Mouse (Mus musculus) forebrain, embryonic 10.5 days (tissue): ENCODE results near the gene Snx29. TPM values are rescaled to one million over a fixed set of nuclear protein-coding genes. Genes with fewer than 3 reads are reported as not detected.

Source experiments
- DNase-seq: peaks from one replicate; pipeline ENCODE4 v3.0.0-alpha.2; 2017; ENCODE audit warnings: low spot score; ENCODE audit errors: extremely low spot score
- H3K27ac ChIP-seq: fragments of 300-500 bp; sonication (generic); 2 replicates; pipeline ENCODE4 v1.5.1; 2016; ENCODE audit warnings: mild to moderate bottlenecking
- H3K27me3 ChIP-seq: fragments of 300-500 bp; sonication (generic); 2 replicates; pipeline ENCODE4 v1.6.1; 2016; ENCODE audit warnings: mild to moderate bottlenecking; ENCODE audit not compliant: poor library complexity, severe bottlenecking
- H3K36me3 ChIP-seq: fragments of 300-500 bp; sonication (generic); replicated peaks from 2 replicates; pipeline ENCODE4 v1.6.1; 2016; ENCODE audit warnings: mild to moderate bottlenecking, moderate library complexity
- H3K4me1 ChIP-seq: fragments of 300-500 bp; sonication (generic); 2 replicates; pipeline ENCODE4 v1.6.1; 2016
- H3K4me3 ChIP-seq: fragments of 300-500 bp; sonication (generic); 2 replicates; pipeline ENCODE4 v1.5.1; 2016; ENCODE audit warnings: mild to moderate bottlenecking, moderate library complexity
- H3K9me3 ChIP-seq: fragments of 300-500 bp; sonication (generic); 2 replicates; pipeline ENCODE4 v1.6.1; 2016; ENCODE audit warnings: mild to moderate bottlenecking, moderate library complexity
- WGBS: fragments of 180-500 bp; shearing (Covaris S2); methylation state at CpG from one replicate; pipeline ENCODE4 v1.1.7; 2016; 5-methylcytosine and 5-hydroxymethylcytosine counted together
- polyA plus RNA-seq: library from polyadenylated mRNA; unstranded; fragments of >200 nt; fragmentation: Nextera tagmentation; extraction: Ambion mirVana; gene quantifications from 2 replicates; pipeline ENCODE4 v1.2.1, GENCODE M21; 2016

The Snx29 gene
- polyA plus RNA-seq, 1 experiment from 2014 or later, result 9.8 TPM

- Histone ChIP-seq H3K4me1 (no peaks in the 10 kb centered on the region), H3K27me3 (no peaks in the 10 kb centered on the region), H3K4me3 (no peak overlapping the region), H3K9me3 (no peaks in the 10 kb centered on the region), H3K36me3 (no peaks in the 10 kb centered on the region), H3K27ac (no peak overlapping the region)
- DNase-seq, result no peak
- 90% methylated on average over 10 of the region's 10 CpGs for WGBS
These were observed 267.3 kb downstream of the Snx29 start for GRCm38 (mm10) chr16:11589782-11590695.

- no peak overlapping the region for H3K4me3 ChIP-seq
- WGBS, result 91% methylated on average over 3 of the region's 3 CpGs
- no peaks in the 10 kb centered on the region for H3K36me3 ChIP-seq
- no peak for DNase-seq
- H3K4me1 ChIP-seq, result peaks cover 9% of the 10 kb centered on the region
- no peaks in the 10 kb centered on the region for H3K27me3 ChIP-seq
- no peaks in the 10 kb centered on the region for H3K9me3 ChIP-seq
- H3K27ac ChIP-seq, result no peak overlapping the region
These were observed 273.9 kb downstream of the Snx29 start for GRCm38 (mm10) chr16:11596599-11596998.

DNA sequence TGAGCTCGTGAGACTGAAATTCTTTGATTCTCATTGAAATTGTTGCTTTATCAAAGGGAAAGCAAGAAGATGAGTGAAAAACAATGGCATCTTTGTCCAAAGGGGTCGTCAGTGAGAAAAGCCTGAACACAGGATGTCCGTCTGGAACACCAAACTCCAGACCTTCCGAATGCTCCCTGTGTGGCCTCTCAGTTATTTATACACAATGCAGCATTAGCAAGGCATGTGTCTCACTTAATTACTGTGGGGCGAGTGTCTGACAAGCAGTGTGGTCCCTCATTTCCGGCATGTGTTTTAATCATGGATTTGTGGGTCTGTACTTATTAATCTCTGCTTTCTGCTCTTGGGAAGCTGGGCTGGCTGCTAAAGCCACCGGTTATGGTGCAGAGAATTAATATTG is 275.1 kb downstream of the Snx29 start:
- no peak overlapping the region for H3K4me3 ChIP-seq
- 51% methylated on average over 7 of the region's 7 CpGs for WGBS
- DNase-seq, result no peak

GRCm38 (mm10) chr16:11599523-11599922 is 276.8 kb downstream of the Snx29 start:
- no peak for DNase-seq
- no peaks in the 10 kb centered on the region for H3K27me3 ChIP-seq
- H3K4me3 ChIP-seq, result no peak overlapping the region
- no peaks in the 10 kb centered on the region for H3K36me3 ChIP-seq
- no peak overlapping the region for H3K27ac ChIP-seq
- H3K4me1 ChIP-seq, result peaks cover 9% of the 10 kb centered on the region
- no peaks in the 10 kb centered on the region for H3K9me3 ChIP-seq
- 93% methylated on average over 3 of the region's 3 CpGs for WGBS

More for the DNA sequence above, 275.1 kb downstream of the Snx29 start:
- Histone ChIP-seq H3K27me3 (no peaks in the 10 kb centered on the region), H3K36me3 (no peaks in the 10 kb centered on the region), H3K4me1 (peaks cover 9% of the 10 kb centered on the region), H3K9me3 (no peaks in the 10 kb centered on the region), H3K27ac (no peak overlapping the region)

GRCm38 (mm10) chr16:11601336-11602082 is 278.8 kb downstream of the Snx29 start:
- H3K4me1 ChIP-seq, result peaks cover 9% of the 10 kb centered on the region
- H3K36me3 ChIP-seq, result no peaks in the 10 kb centered on the region
- no peak overlapping the region for H3K4me3 ChIP-seq
- H3K9me3 ChIP-seq, result no peaks in the 10 kb centered on the region
- no peak for DNase-seq
- WGBS, result 94% methylated on average over 1 of the region's 1 CpGs
- no peaks in the 10 kb centered on the region for H3K27me3 ChIP-seq
- H3K27ac ChIP-seq, result no peak overlapping the region

DNA sequence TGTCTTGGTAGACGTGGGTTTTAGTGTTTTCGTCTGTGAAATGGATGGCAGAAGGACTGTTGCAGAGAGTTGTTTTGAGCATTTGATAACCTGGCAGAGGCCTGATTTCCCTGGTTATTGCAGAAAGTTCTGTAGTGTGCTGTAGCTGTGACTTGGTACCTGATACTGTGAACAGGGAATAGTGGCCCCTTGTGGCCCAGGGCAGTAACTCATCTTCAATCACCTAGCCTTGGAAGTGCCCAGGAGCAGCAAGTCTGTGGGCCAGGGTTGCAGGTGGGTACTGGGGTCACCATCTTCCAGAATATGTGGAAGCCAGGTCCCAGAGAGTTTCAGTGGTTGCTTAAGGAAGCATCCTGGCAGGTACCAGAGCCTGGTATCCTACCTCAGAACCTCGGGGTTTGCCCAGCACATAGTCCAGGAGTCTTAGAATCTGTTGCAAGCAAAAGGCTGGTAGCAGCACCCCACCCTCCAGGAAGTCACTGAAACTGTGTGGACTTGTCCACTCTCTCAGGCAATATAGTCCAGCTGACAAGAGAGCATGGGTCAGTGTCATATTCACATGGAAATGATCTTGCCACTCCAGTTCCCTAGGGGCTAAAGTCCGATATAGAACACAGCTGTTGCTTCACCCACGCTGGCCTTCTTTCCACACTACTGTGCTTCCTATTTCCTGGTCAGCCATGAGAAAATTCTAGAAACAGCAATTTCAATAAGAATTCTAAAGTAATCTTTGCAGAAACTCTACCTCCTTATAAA is 281.1 kb downstream of the Snx29 start:
- no peak overlapping the region for H3K27ac ChIP-seq
- H3K4me1 ChIP-seq, result no peaks in the 10 kb centered on the region
- no peaks in the 10 kb centered on the region for H3K36me3 ChIP-seq
- no peak overlapping the region for H3K4me3 ChIP-seq
- 83% methylated on average over 5 of the region's 5 CpGs for WGBS
- DNase-seq, result no peak
- H3K9me3 ChIP-seq, result no peaks in the 10 kb centered on the region
- no peaks in the 10 kb centered on the region for H3K27me3 ChIP-seq

DNA sequence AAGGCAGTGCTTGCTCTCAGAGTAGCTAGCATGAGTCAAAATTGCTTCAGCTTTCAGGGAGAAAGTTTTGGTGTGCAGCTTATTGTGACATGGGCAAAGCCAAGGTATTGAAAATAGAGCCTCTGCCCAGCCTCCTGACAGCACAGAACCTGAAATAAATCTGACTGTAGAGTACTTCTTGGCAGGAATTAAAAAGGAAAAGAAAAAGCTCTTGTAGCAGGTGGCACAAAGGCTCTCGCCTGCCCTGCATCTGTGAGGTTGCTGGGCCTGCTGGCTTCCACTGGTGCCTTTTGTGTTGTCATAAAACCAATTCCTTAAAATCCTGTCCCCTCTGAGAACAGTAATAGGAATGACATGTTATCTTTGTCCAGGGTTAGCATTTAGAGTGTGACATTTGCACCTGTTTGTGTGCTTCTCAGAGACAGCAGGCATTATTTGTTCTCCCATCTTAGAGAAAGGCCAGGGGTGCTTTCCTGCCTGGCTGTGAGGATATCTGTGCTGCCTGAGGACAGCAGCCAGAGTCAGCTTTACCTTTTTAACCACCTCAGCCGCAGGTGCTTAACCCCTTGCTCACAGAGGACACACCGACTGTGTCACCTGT is 289.9 kb downstream of the Snx29 start:
- DNase-seq, result no peak
- Histone ChIP-seq H3K27me3 (no peaks in the 10 kb centered on the region), H3K36me3 (no peaks in the 10 kb centered on the region), H3K9me3 (peaks cover 10% of the 10 kb centered on the region; the same call in 1 of the 2 replicates), H3K4me3 (no peak overlapping the region), H3K4me1 (no peaks in the 10 kb centered on the region; the same call in 1 of the 2 replicates), H3K27ac (no peak overlapping the region)
- WGBS, result 80% methylated on average over 3 of the region's 3 CpGs

GRCm38 (mm10) chr16:11614401-11615014 is 291.8 kb downstream of the Snx29 start:
- Histone ChIP-seq H3K9me3 (peaks cover 10% of the 10 kb centered on the region; the same call in 1 of the 2 replicates), H3K4me1 (no peaks in the 10 kb centered on the region; the same call in 1 of the 2 replicates), H3K36me3 (no peaks in the 10 kb centered on the region), H3K27me3 (no peaks in the 10 kb centered on the region), H3K27ac (no peak overlapping the region), H3K4me3 (no peak overlapping the region)
- WGBS, result 85% methylated on average over 3 of the region's 3 CpGs
- no peak for DNase-seq

DNA sequence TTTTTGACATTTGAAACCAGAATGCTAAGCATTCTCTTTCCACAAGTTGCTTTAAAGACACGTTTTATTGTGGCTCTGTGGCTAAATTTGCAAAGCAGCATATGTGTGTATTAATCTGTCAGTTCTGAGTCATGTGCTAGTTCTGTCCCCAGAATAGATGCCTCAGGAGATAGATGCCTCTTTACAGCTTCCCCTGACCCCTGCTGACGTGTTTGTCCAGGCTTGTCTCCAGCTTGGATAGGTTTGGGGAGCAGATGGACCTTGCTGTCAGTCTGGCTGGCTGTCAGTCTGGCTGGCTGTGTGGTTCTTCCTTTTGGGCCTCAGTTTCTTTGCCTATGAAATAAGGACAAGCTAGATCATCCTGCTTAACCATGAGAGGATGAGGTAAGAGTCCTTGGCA is 292.9 kb downstream of the Snx29 start:
- Histone ChIP-seq H3K27me3 (no peaks in the 10 kb centered on the region), H3K4me1 (no peaks in the 10 kb centered on the region; the same call in 1 of the 2 replicates), H3K27ac (no peak overlapping the region), H3K9me3 (peaks cover 10% of the 10 kb centered on the region; the same call in 1 of the 2 replicates), H3K4me3 (no peak overlapping the region), H3K36me3 (no peaks in the 10 kb centered on the region)
- no peak for DNase-seq
- WGBS, result 68% methylated on average over 2 of the region's 2 CpGs

- peaks cover 10% of the 10 kb centered on the region; the same call in 1 of the 2 replicates for H3K9me3 ChIP-seq
- DNase-seq, result no peak
- H3K4me1 ChIP-seq, result no peaks in the 10 kb centered on the region
- H3K36me3 ChIP-seq, result no peaks in the 10 kb centered on the region
- H3K27me3 ChIP-seq, result no peaks in the 10 kb centered on the region
- H3K27ac ChIP-seq, result no peak overlapping the region
- H3K4me3 ChIP-seq, result no peak overlapping the region
- WGBS, result 94% methylated on average over 2 of the region's 2 CpGs
These were observed 297.2 kb downstream of the Snx29 start for GRCm38 (mm10) chr16:11619951-11620350.

GRCm38 (mm10) chr16:11621042-11621441 is 298.3 kb downstream of the Snx29 start:
- no peak overlapping the region for H3K4me3 ChIP-seq
- H3K27ac ChIP-seq, result no peak overlapping the region
- H3K9me3 ChIP-seq, result peaks cover 10% of the 10 kb centered on the region; the same call in 1 of the 2 replicates
- 84% methylated on average over 3 of the region's 3 CpGs for WGBS
- peaks cover 6% of the 10 kb centered on the region for H3K4me1 ChIP-seq
- H3K36me3 ChIP-seq, result no peaks in the 10 kb centered on the region
- DNase-seq, result no peak
- no peaks in the 10 kb centered on the region for H3K27me3 ChIP-seq

- Histone ChIP-seq H3K27me3 (no peaks in the 10 kb centered on the region), H3K4me1 (peaks cover 11% of the 10 kb centered on the region), H3K27ac (no peak overlapping the region), H3K36me3 (no peaks in the 10 kb centered on the region), H3K4me3 (no peak overlapping the region), H3K9me3 (peaks cover 6% of the 10 kb centered on the region; the same call in 1 of the 2 replicates)
- DNase-seq, result no peak
- 83% methylated on average over 1 of the region's 1 CpGs for WGBS
These were observed 299.0 kb downstream of the Snx29 start for GRCm38 (mm10) chr16:11621664-11622063.
